In the genomic region with DNA sequence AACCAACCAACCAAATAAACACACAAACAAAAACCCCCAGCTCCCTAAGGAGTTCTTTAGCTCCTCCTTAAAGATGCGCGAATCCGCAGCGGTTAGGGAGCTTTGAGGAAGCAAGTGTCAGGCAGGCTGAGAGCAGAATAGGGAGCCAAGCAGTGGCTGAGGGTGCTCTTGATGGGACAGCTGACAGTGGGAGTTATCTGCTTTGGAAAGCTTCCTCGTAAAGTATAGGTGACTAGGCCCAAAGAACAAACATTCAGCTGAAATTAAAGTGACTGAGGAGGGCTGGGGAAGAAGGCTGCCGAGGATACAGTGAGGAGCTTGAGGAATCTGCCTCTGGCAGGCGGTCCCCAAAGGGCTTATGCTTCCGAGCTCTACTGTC, we compare ENCODE assay signal across 9 mouse cellular contexts. TPM values are rescaled to one million over a fixed set of nuclear protein-coding genes. Genes with fewer than 3 reads are reported as not detected.
DNase-seq lines count a peak whose midpoint lies in the region; ATAC-seq and TF ChIP-seq lines count a peak whose summit lies in the region.
"Had no signal": no experiment of that assay in that cellular context is flagged by ENCODE, and none has a peak within 500 bp of the region (broad histone marks: within the 10 kb centered on the region; RNA-seq: fewer than 3 reads in every experiment).

No protein-coding gene starts in this region.

- 13% methylated on average over 8 of the region's 8 CpGs for WGBS in lung, embryonic 14.5 days
- WGBS in heart, embryonic 15.5 days, result 13% methylated on average over 8 of the region's 8 CpGs
- 24% methylated on average over 8 of the region's 8 CpGs for WGBS in liver, embryonic 11.5 days
- WGBS in neural tube, embryonic 13.5 days, result 23% methylated on average over 8 of the region's 8 CpGs

- H3K27ac ChIP-seq in lung, embryonic 14.5 days (ENCODE audit: low read depth), result no peak overlapping the region; the same call in 1 of the 2 replicates
- peak overlapping the region; percentile 76 for H3K27ac ChIP-seq in heart, embryonic 15.5 days
- H3K27ac ChIP-seq in liver, embryonic 11.5 days (ENCODE audit: low read depth, low read length), result no peak overlapping the region
- H3K27ac ChIP-seq in neural tube, embryonic 13.5 days (replicated peaks), result no peak overlapping the region

- H3K9me3 ChIP-seq in lung, embryonic 14.5 days (ENCODE audit: low read depth, low read length), result no peaks in the 10 kb centered on the region
- H3K9me3 ChIP-seq in heart, embryonic 15.5 days (replicated peaks), result no peaks in the 10 kb centered on the region
- no peaks in the 10 kb centered on the region for H3K9me3 ChIP-seq in liver, embryonic 11.5 days (ENCODE audit: control insufficient read depth, low read length)
- H3K9me3 ChIP-seq in neural tube, embryonic 13.5 days, result no peaks in the 10 kb centered on the region

- DNase-seq in adrenal gland, adult 2 months, result peak; percentile 39
- no peak for DNase-seq in adrenal gland, postnatal 4 days (ENCODE audit: low spot score in 2 of 2)
- DNase-seq in lung, embryonic 14.5 days, result no peak
- DNase-seq in lung, postnatal 25 days (ENCODE audit: low spot score), result no peak
- no peak for DNase-seq in liver, embryonic 11.5 days (ENCODE audit: low spot score)
- DNase-seq in layer of hippocampus, adult 11-12 months (ENCODE audit: low spot score), result no peak

- peak overlapping the region; percentile 60 for H3K4me2 ChIP-seq in lung, embryonic 14.5 days
- H3K4me2 ChIP-seq in heart, embryonic 15.5 days, result peak overlapping the region; percentile 63
- H3K4me2 ChIP-seq in liver, embryonic 11.5 days, result peak overlapping the region; percentile 72
- peak overlapping the region; percentile 62 for H3K4me2 ChIP-seq in neural tube, embryonic 13.5 days

- no peak for TF ChIP-seq CTCF in lung, embryonic 14.5 days (IDR thresholded peaks at IDR 0.05; ENCODE audit: low read depth)

- H3K4me3 ChIP-seq in lung, embryonic 14.5 days (ENCODE audit: low read depth, low read length), result peak overlapping the region; percentile 53
- peak overlapping the region; percentile 67 for H3K4me3 ChIP-seq in heart, embryonic 15.5 days
- H3K4me3 ChIP-seq in liver, embryonic 11.5 days (ENCODE audit: low read depth, low read length), result peak overlapping the region; percentile 57
- H3K4me3 ChIP-seq in neural tube, embryonic 13.5 days, result peak overlapping the region; percentile 54

- ATAC-seq in lung, embryonic 14.5 days (ENCODE audit: insufficient read depth), result peak; percentile 59; the same call in 1 of the 2 replicates
- ATAC-seq in heart, embryonic 15.5 days (replicated peaks; ENCODE audit: insufficient number of reproducible peaks, insufficient read depth, low FRiP score, low read depth), result peak; percentile 50
- peak; percentile 63 for ATAC-seq in liver, embryonic 11.5 days (replicated peaks; ENCODE audit: low FRiP score)
- ATAC-seq in neural tube, embryonic 13.5 days (ENCODE audit: low read depth), result peak; percentile 74

- no peaks in the 10 kb centered on the region for H3K4me1 ChIP-seq in lung, embryonic 14.5 days (ENCODE audit: insufficient read depth)
- 0 out of 2 replicates have a peak, but pooled peaks cover 4% of the 10 kb centered on the region for H3K4me1 ChIP-seq in heart, embryonic 15.5 days (replicated peaks)
- H3K4me1 ChIP-seq in liver, embryonic 11.5 days (replicated peaks; ENCODE audit: control insufficient read depth, insufficient read depth, low read length), result no peaks in the 10 kb centered on the region
- peaks cover 8% of the 10 kb centered on the region; the same call in 1 of the 2 replicates for H3K4me1 ChIP-seq in neural tube, embryonic 13.5 days (replicated peaks)

- H3K27me3 ChIP-seq in lung, embryonic 14.5 days (ENCODE audit: insufficient read depth, low read length), result peaks cover 6% of the 10 kb centered on the region; the same call in 1 of the 2 replicates
- H3K27me3 ChIP-seq in heart, embryonic 15.5 days, result peaks cover 4% of the 10 kb centered on the region; the same call in 1 of the 2 replicates
- peaks cover 28% of the 10 kb centered on the region for H3K27me3 ChIP-seq in liver, embryonic 11.5 days (replicated peaks; ENCODE audit: control insufficient read depth, insufficient read depth, low read length)
- peaks cover 36% of the 10 kb centered on the region for H3K27me3 ChIP-seq in neural tube, embryonic 13.5 days

- peak overlapping the region; percentile 60 for H3K9ac ChIP-seq in lung, embryonic 14.5 days
- peak overlapping the region; percentile 63 for H3K9ac ChIP-seq in heart, embryonic 15.5 days
- H3K9ac ChIP-seq in liver, embryonic 11.5 days (ENCODE audit: low read depth, low read length), result peak overlapping the region; percentile 48
- H3K9ac ChIP-seq in neural tube, embryonic 13.5 days, result peak overlapping the region; percentile 70; the same call in 1 of the 2 replicates

- no peaks in the 10 kb centered on the region for H3K36me3 ChIP-seq in lung, embryonic 14.5 days (ENCODE audit: insufficient read depth)
- H3K36me3 ChIP-seq in heart, embryonic 15.5 days, result no peaks in the 10 kb centered on the region
- no peaks in the 10 kb centered on the region for H3K36me3 ChIP-seq in liver, embryonic 11.5 days (ENCODE audit: control insufficient read depth, insufficient read depth, low read length)
- H3K36me3 ChIP-seq in neural tube, embryonic 13.5 days, result no peaks in the 10 kb centered on the region

RNA-seq across cellular contexts. Expression of gene Phka1, which starts 0.5 kb away (rescaled TPM):
- total RNA-seq in adrenal gland, adult 2 months (2021), result 10 to 100 TPM; 15.2 to 15.5 TPM
- polyA plus RNA-seq in adrenal gland, adult 2 months (2012; rRNA removed), result 5.5 and 5.9 TPM in 2 replicates
- 10 to 100 TPM; 15.5 to 17.0 TPM for total RNA-seq in adrenal gland, postnatal 4 days (2021)
- polyA plus RNA-seq in lung, embryonic 14.5 days (2014; fragmentation: Nextera tagmentation; extraction: Ambion mirVana), result 11.8 and 12.0 TPM in 2 replicates
- 9.6 and 10.5 TPM in 2 replicates for polyA plus RNA-seq in heart, embryonic 15.5 days (2015; fragmentation: Nextera tagmentation; extraction: Ambion mirVana)
- 3.7 and 3.8 TPM in 2 replicates for polyA plus RNA-seq in liver, embryonic 11.5 days (2014; fragmentation: Nextera tagmentation; extraction: Ambion mirVana)
- 7.0 and 7.6 TPM in 2 replicates for polyA plus RNA-seq in neural tube, embryonic 13.5 days (2015; fragmentation: Nextera tagmentation; extraction: Ambion mirVana)

RNA-seq across cellular contexts. Expression of gene Gm3880, which starts 42.2 kb away (rescaled TPM):
- total RNA-seq in adrenal gland, adult 2 months (2021), result not detected
- not detected in 2 replicates for polyA plus RNA-seq in adrenal gland, adult 2 months (2012; rRNA removed)
- total RNA-seq in adrenal gland, postnatal 4 days (2021), result not detected
- not detected in 2 replicates for polyA plus RNA-seq in lung, embryonic 14.5 days (2014; fragmentation: Nextera tagmentation; extraction: Ambion mirVana)
- polyA plus RNA-seq in heart, embryonic 15.5 days (2015; fragmentation: Nextera tagmentation; extraction: Ambion mirVana), result not detected in 2 replicates
- not detected in 2 replicates for polyA plus RNA-seq in liver, embryonic 11.5 days (2014; fragmentation: Nextera tagmentation; extraction: Ambion mirVana)
- polyA plus RNA-seq in neural tube, embryonic 13.5 days (2015; fragmentation: Nextera tagmentation; extraction: Ambion mirVana), result not detected in 2 replicates
- total RNA-seq: gastrocnemius, postnatal 4 days had no signal
